Mouse (Mus musculus): ENCODE results near the gene Dennd5b. TPM values are rescaled to one million over a fixed set of nuclear protein-coding genes. Genes with fewer than 3 reads are reported as not detected.

Gene Dennd5b
- polyA plus RNA-seq (2015; fragmentation: Nextera tagmentation; extraction: Ambion mirVana) = 3.8 and 4.2 TPM in 2 replicates

DNA sequence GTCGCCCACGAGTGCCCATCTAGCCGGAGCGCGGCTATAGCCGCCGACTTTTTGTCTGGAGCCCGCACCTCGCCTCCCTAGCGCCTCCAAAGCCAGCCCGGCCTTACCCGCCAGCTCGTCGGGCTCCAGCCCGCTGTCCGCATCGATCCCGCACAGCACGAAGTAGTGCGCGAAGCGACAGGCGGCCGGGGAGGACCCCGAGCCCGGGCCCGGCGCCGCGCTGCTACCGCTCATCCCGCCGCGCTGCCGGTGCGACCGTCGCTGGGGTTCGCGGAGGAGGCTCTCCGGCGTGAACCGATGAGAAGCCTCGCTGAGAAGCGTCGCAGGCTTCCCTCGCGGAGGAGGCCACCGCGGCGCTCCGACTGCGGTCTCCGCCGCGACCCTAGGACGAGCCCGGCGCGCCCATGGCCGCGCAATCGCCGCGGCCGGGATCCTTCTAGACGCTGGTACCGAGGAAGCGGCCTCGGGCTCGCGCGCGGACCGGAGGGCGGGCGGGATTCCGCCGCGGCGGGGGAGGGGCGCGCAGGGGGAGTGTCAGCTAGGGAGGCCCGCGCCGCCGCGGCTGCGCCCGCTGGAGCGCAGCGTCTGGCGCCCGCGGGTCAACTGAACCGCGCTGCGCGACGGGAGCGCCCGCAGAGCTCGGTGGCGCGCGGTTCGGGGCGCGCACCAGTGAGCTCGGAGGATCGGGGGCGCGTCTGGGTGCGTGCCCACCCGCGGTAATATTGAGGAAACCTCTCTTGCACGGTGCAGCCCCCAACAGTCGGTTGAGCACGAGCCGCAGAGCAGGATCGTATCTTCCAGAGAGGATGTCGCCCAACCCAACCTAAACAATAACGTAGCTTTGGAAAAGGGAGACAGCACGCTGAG is at the start of gene Dennd5b:
Gene Dennd5b, minus strand, starts transcription at position 605 of the 867 bp plus-strand sequence.
- peak; percentile 73 for ATAC-seq (ENCODE audit: insufficient read depth)
- Histone ChIP-seq H3K27me3 (peaks cover 52% of the 10 kb centered on the region), H3K4me2 (peak within 1 kb of the TSS; percentile 63), H3K9ac (peak within 1 kb of the TSS; percentile 45), H3K4me3 (replicated peaks) (peak within 1 kb of the TSS; percentile 62), H3K27ac (replicated peaks) (peak within 1 kb of the TSS; percentile 78), H3K9me3 (replicated peaks) (no peaks in the 10 kb centered on the region), H3K4me1 (replicated peaks) (no peaks in the 10 kb centered on the region), H3K36me3 (replicated peaks) (no peaks in the 10 kb centered on the region)
- WGBS (ENCODE audit: insufficient replicate concordance) = under 1% methylated on average over 124 of the region's 124 CpGs

DNA sequence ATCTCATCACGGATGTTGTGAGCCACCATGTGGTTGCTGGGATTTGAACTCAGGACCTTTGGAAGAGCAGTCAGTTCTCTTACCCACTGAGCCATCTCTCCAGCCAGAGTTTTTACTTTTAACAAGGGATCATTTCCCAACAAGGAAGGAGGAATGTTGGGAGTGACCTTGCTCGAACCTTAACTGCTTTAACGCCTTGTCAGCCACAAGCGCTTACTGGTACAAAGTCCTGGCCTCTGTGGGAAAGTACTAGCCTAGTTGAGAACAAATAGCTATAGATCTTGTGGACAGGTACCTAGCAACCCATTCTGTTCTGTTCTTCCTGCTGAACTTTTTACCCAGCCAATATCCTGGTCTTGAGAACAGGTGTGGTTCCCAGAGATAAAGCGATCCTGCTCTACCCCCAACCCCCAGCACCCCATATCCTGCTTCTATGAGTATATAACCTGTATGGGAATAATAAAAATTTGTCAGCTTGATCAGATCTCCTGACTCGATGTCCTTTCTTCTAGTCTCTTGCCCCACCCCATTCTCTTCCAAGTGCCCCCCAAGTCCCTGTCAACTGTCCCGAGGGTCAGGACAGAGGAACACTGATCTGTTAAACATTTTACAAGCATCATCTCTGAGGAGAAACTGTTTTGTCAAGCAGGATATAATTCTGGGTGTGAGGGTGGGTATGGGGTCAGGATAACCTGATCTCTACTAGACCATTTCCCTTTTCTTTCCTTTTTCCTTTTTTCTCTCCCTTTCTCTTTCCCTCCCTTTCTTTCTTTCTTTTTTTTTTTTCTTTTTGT is 47.2 kb upstream of the Dennd5b start:
- ATAC-seq (ENCODE audit: insufficient read depth) = no peak

DNA sequence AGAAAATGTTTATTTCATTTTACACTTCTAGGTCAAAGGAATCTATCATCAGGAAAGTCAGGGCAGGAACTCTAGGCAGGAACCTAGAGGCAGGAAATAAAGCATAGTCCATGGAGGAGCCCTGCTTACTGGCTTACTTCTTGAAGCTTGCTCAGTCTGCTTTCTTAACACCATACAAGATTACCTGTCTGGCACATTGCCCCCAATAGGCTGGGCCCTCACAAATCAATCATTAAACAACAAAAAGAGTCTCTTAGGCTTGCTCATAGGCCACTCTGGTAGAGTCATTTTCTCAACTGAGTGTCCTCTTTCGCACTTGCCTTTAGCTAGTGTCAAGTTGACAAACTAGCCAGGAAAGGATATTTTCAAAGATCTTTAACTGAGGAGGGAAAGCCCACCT is 43.7 kb upstream of the Dennd5b start:
- no peak overlapping the region for H3K4me3 ChIP-seq (replicated peaks)
- H3K36me3 ChIP-seq (replicated peaks) = peaks cover 8% of the 10 kb centered on the region
- H3K4me1 ChIP-seq (replicated peaks) = peaks cover 20% of the 10 kb centered on the region
- no peaks in the 10 kb centered on the region for H3K27me3 ChIP-seq
- no peaks in the 10 kb centered on the region for H3K9me3 ChIP-seq (replicated peaks)
- no peak overlapping the region for H3K27ac ChIP-seq (replicated peaks)
- H3K9ac ChIP-seq = no peak overlapping the region
- ATAC-seq (ENCODE audit: insufficient read depth) = no peak
- no peak overlapping the region for H3K4me2 ChIP-seq
- WGBS (ENCODE audit: insufficient replicate concordance) = 91% methylated on average over 1 of the region's 1 CpGs

More for the DNA sequence above, 47.2 kb upstream of the Dennd5b start:
- Histone ChIP-seq H3K9ac (no peak overlapping the region), H3K4me1 (replicated peaks) (no peaks in the 10 kb centered on the region), H3K36me3 (replicated peaks) (peaks cover 4% of the 10 kb centered on the region), H3K4me2 (no peak overlapping the region), H3K27ac (replicated peaks) (no peak overlapping the region), H3K27me3 (no peaks in the 10 kb centered on the region), H3K9me3 (replicated peaks) (no peaks in the 10 kb centered on the region), H3K4me3 (replicated peaks) (no peak overlapping the region)
- 65% methylated on average over 7 of the region's 7 CpGs for WGBS (ENCODE audit: insufficient replicate concordance)

DNA sequence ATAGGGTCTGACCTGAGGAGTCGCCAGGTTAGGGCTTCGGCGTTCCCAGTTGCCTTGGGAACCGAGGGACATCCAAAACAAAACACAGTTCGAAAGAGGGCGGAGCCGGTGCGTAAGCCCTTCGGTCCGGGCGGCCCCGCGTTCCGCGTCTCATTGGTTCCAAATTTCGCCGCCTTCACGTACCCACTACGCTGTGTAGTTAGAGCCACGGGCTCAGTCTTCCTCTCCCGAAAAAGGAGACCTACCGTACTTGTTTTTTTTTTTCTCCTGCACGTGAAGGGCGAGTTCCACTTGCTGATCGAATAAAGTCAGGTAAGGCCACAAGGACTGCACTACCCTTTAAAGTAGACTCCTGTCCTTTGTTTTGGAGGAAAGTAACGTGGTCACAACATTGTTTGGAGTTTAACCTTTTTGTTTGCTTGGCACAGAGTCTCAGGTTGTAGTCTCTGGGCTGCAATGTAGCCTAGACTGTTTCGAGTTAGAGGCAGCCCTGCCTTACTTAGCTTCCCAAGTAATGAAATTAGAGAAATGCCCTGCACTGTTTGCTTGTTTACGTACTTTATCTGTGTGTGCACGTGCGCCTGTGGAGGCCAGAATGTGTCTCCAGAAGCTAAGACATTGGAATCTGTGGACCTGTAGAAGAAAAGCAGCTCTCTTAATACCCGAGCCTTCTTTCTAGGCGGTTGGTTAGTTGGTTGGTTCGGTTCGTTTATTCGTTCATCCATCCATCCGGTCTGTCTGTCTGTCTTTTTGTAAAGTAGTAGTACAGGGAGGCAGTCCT is 40.1 kb upstream of the Dennd5b start:
- H3K4me1 ChIP-seq (replicated peaks) = peaks cover 20% of the 10 kb centered on the region
- ATAC-seq (ENCODE audit: insufficient read depth) = peak; percentile 98
- peak overlapping the region; percentile 74 for H3K27ac ChIP-seq (replicated peaks)
- no peaks in the 10 kb centered on the region for H3K27me3 ChIP-seq
- H3K4me3 ChIP-seq (replicated peaks) = peak overlapping the region; percentile 61
- H3K9me3 ChIP-seq (replicated peaks) = no peaks in the 10 kb centered on the region
- H3K36me3 ChIP-seq (replicated peaks) = peaks cover 8% of the 10 kb centered on the region
- H3K4me2 ChIP-seq = peak overlapping the region; percentile 65
- H3K9ac ChIP-seq = peak overlapping the region; percentile 59
- 2% methylated on average over 36 of the region's 36 CpGs for WGBS (ENCODE audit: insufficient replicate concordance)

DNA sequence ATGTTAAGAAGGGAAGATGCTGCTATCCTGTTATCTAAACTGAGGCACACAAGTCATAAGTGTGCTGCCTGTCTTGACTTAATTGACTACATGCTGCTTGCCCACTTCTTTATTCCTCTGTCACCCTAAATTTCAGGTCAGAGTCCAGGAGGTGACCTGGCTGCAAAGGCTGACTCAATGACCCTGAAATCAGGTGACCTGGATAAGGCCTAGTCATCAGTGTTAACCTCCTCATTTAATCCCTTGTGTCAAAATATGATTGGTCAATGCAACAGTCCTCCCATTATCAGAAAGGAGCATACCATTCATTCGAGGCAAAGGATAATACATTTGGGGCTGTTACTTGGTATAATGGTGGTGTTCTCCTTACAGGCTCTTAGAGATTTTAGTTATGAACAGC is 38.0 kb upstream of the Dennd5b start, which contains the start of gene Etfbkmt:
Gene Etfbkmt, plus strand, starts transcription at position 379 of the 400 bp plus-strand sequence.
- H3K4me1 ChIP-seq (replicated peaks) = peaks cover 28% of the 10 kb centered on the region
- no peak within 1 kb of the TSS for H3K9ac ChIP-seq
- peak within 1 kb of the TSS; percentile 74; the same call in 1 of the 2 replicates for H3K27ac ChIP-seq (replicated peaks)
- peaks cover 8% of the 10 kb centered on the region for H3K36me3 ChIP-seq (replicated peaks)
- WGBS (ENCODE audit: insufficient replicate concordance) = 42% methylated on average over 1 of the region's 1 CpGs
- H3K4me2 ChIP-seq = no peak within 1 kb of the TSS
- no peak for ATAC-seq (ENCODE audit: insufficient read depth)
- H3K9me3 ChIP-seq (replicated peaks) = no peaks in the 10 kb centered on the region
- no peaks in the 10 kb centered on the region for H3K27me3 ChIP-seq
- H3K4me3 ChIP-seq (replicated peaks) = no peak within 1 kb of the TSS

DNA sequence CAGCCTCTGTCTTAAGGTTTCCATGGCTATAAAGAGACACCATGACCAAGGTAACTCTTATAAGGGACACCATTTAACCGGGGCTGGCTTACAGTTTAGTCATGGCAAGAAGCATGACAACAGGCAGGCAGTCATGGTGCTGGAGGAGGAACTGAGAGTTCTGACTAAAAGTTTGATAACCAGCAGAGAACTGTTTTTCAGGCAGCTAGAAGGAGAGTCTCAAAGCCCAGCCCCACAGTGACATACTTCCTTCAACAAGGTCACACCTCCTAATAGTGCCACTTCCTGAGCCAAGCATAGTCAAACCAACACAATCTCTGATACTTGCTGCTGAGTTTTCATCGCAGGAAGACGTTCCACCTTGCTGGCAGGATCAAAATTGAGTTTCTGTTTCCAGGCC is 37.5 kb upstream of the Dennd5b start:
- peaks cover 28% of the 10 kb centered on the region for H3K4me1 ChIP-seq (replicated peaks)
- no peak for ATAC-seq (ENCODE audit: insufficient read depth)

DNA sequence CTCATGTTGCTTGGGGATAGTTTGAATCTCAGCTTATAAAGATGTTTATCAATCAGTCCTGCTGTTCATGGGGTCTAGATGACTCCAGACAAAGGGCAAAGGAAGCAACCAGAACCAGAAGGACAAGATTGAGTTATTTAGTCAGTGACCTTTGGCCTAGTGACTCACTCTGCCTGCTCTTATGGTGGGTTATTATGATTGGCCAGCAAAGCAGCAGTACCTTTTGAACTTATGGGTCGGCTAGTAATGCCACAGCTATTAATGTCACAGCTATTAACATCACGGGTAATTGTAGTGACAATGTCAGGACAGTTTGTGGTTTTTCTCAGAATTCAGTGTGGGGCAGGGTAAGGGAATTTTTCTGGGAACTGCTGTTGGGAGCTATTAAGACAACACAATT is 36.5 kb upstream of the Dennd5b start:
- no peaks in the 10 kb centered on the region for H3K27me3 ChIP-seq
- no peak overlapping the region for H3K9ac ChIP-seq
- H3K36me3 ChIP-seq (replicated peaks) = 0 out of 2 replicates have a peak, but pooled peaks cover 1% of the 10 kb centered on the region
- H3K4me3 ChIP-seq (replicated peaks) = no peak overlapping the region
- no peak overlapping the region for H3K4me2 ChIP-seq
- H3K27ac ChIP-seq (replicated peaks) = no peak overlapping the region
- ATAC-seq (ENCODE audit: insufficient read depth) = no peak
- no peaks in the 10 kb centered on the region for H3K9me3 ChIP-seq (replicated peaks)
- peaks cover 25% of the 10 kb centered on the region for H3K4me1 ChIP-seq (replicated peaks)
- WGBS (ENCODE audit: insufficient replicate concordance) = 44% methylated on average over 2 of the region's 2 CpGs

More for the DNA sequence above, 37.5 kb upstream of the Dennd5b start:
- Histone ChIP-seq H3K36me3 (replicated peaks) (peaks cover 4% of the 10 kb centered on the region), H3K27ac (replicated peaks) (no peak overlapping the region), H3K4me3 (replicated peaks) (no peak overlapping the region), H3K4me2 (no peak overlapping the region), H3K9me3 (replicated peaks) (no peaks in the 10 kb centered on the region), H3K27me3 (no peaks in the 10 kb centered on the region), H3K9ac (no peak overlapping the region)
- WGBS (ENCODE audit: insufficient replicate concordance) = 71% methylated on average over 3 of the region's 3 CpGs

DNA sequence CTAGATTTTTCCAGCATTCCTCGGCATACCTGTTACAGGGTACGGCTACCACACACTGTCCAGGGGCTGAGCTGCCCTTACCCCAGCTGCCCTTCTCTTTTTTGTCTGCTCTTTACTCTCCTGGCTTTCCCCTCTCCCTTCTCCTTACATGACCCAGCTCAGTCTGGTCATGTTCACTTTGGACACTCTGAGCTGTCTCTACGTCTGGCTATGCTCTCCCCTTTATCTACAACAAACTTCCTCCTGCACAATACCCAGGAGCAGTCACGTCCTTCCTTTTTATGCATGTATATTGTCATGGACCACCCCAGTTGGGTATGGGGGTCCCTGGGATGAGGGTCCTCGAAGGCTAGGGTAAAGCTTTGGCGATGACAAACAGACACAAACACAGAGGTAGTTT is 34.2 kb upstream of the Dennd5b start:
- Histone ChIP-seq H3K27me3 (no peaks in the 10 kb centered on the region), H3K36me3 (replicated peaks) (no peaks in the 10 kb centered on the region), H3K27ac (replicated peaks) (no peak overlapping the region), H3K4me2 (no peak overlapping the region), H3K9ac (no peak overlapping the region), H3K4me1 (replicated peaks) (peaks cover 11% of the 10 kb centered on the region; the same call in 1 of the 2 replicates), H3K9me3 (replicated peaks) (no peaks in the 10 kb centered on the region), H3K4me3 (replicated peaks) (no peak overlapping the region)
- WGBS (ENCODE audit: insufficient replicate concordance) = 54% methylated on average over 6 of the region's 6 CpGs
- no peak for ATAC-seq (ENCODE audit: insufficient read depth)

DNA sequence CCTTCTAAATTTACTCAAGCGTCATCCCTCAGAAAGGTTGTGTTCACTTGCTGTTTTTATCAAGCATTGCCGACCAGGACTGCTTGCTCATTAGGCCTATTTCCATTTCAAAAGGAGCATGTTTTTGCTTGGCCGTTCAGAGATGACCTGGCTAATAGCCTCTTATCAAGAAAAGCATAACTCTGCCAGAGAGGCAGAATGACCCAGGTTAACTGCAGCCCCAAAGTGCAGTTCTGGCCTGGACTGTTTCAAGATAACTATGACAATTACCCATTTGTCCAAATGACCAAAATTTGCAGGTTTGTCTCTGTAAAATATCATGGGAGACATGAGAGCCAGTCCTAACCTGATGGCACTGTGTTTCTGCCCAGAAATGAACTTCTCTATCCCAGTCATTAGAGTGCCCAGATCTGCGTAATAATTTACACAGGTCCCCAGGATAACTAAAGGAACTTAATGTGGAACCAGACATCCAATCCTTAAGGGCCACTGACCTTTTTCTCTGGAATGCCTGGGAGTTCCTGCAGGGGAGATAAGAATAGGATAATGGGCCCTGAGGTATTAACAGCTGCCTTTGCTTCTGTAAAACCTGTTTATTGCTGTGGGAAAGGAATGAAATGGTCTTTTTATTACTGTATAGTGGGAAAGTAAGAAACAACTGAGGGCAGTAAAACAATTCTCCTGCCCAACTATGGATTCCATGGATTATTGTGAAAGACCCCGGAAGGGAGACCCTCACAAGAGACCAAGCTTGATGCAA is 33.1 kb upstream of the Dennd5b start:
- 35% methylated on average over 5 of the region's 5 CpGs for WGBS (ENCODE audit: insufficient replicate concordance)
- Histone ChIP-seq H3K4me3 (replicated peaks) (no peak overlapping the region), H3K27me3 (no peaks in the 10 kb centered on the region), H3K4me2 (no peak overlapping the region), H3K9ac (no peak overlapping the region), H3K27ac (replicated peaks) (no peak overlapping the region), H3K4me1 (replicated peaks) (peaks cover 11% of the 10 kb centered on the region; the same call in 1 of the 2 replicates), H3K9me3 (replicated peaks) (no peaks in the 10 kb centered on the region), H3K36me3 (replicated peaks) (no peaks in the 10 kb centered on the region)
- no peak for ATAC-seq (ENCODE audit: insufficient read depth)
